ENCODE assay signal across 17 mouse cellular contexts in the genomic region with DNA sequence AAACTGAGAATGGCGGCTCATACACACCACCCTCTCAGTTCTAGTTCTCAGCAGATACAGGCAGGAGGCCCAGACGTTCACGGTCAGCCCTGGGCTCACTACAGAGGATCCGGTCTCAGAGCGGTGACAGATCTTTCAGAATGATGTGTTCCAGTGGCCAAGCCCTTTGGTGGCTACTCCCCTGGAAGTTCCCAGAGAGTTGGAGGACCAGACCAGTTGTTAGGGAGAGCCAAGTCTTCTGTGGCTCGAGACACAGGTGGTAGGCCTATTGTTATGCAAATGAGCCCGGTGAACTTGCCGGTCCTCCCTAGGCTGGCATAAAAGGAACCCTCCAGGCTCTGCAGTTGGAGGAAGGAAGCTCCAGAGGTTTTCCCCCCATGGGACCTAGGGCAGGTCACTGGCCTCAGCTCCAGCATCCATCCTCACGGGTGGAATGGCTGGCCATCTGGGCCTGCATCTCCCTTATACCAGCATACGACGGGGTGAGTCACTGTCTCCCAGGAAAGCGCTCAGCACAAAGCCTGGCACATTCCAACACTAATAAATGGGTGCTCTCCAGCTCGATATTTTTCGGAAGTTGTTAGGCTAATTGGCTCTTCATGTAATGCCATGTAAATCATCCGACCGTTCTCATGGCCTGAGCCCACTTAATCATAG. TPM values are rescaled to one million over a fixed set of nuclear protein-coding genes. Genes with fewer than 3 reads are reported as not detected.
DNase-seq lines count a peak whose midpoint lies in the region; ATAC-seq and TF ChIP-seq lines count a peak whose summit lies in the region.
"Had no signal": no experiment of that assay in that cellular context is flagged by ENCODE, and none has a peak within 500 bp of the region (broad histone marks: within the 10 kb centered on the region; RNA-seq: fewer than 3 reads in every experiment).

No protein-coding gene starts in this region.

- WGBS in midbrain, embryonic 11.5 days = 12% methylated on average over 16 of the region's 16 CpGs
- 11% methylated on average over 16 of the region's 16 CpGs for WGBS in midbrain, embryonic 15.5 days
- WGBS in embryonic facial prominence, embryonic 12.5 days = 16% methylated on average over 16 of the region's 16 CpGs

- no peaks in the 10 kb centered on the region for H3K9me3 ChIP-seq in midbrain, embryonic 11.5 days (ENCODE audit: control insufficient read depth, low read length)
- H3K9me3 ChIP-seq in midbrain, embryonic 15.5 days = no peaks in the 10 kb centered on the region
- H3K9me3 ChIP-seq in ES-Bruce4 (replicated peaks; ENCODE audit: control insufficient read depth, insufficient read depth, low read length, poor library complexity, severe bottlenecking) = no peaks in the 10 kb centered on the region
- no peaks in the 10 kb centered on the region for H3K9me3 ChIP-seq in embryonic facial prominence, embryonic 12.5 days

- TF ChIP-seq POLR2A in ES-Bruce4 (IDR thresholded peaks at IDR 0.05; ENCODE audit: insufficient read depth, low read length) = no peak

- H3K9ac ChIP-seq in midbrain, embryonic 11.5 days (ENCODE audit: low read length) = no peak overlapping the region
- H3K9ac ChIP-seq in midbrain, embryonic 15.5 days = no peak overlapping the region
- H3K9ac ChIP-seq in ES-Bruce4 (ENCODE audit: low read depth, poor library complexity, severe bottlenecking) = no peak overlapping the region
- H3K9ac ChIP-seq in embryonic facial prominence, embryonic 12.5 days = no peak overlapping the region
- H3K9ac ChIP-seq: liver, embryonic 14.5 days had no signal

- H3K36me3 ChIP-seq in midbrain, embryonic 11.5 days (ENCODE audit: control insufficient read depth, insufficient read depth, low read length) = no peaks in the 10 kb centered on the region
- no peaks in the 10 kb centered on the region for H3K36me3 ChIP-seq in midbrain, embryonic 15.5 days (replicated peaks)
- no peaks in the 10 kb centered on the region for H3K36me3 ChIP-seq in ES-Bruce4 (ENCODE audit: control insufficient read depth, insufficient read depth, low read length, poor library complexity, severe bottlenecking)
- H3K36me3 ChIP-seq in embryonic facial prominence, embryonic 12.5 days = no peaks in the 10 kb centered on the region

- H3K4me3 ChIP-seq in midbrain, embryonic 11.5 days (ENCODE audit: low read depth, low read length) = no peak overlapping the region
- no peak overlapping the region for H3K4me3 ChIP-seq in midbrain, embryonic 15.5 days
- H3K4me3 ChIP-seq in ES-Bruce4 (ENCODE audit: low read depth, low read length) = no peak overlapping the region
- no peak overlapping the region for H3K4me3 ChIP-seq in embryonic facial prominence, embryonic 12.5 days

- TF ChIP-seq CTCF in ES-Bruce4 (IDR thresholded peaks at IDR 0.05; ENCODE audit: low read depth, low read length) = no peak

- H3K27ac ChIP-seq in midbrain, embryonic 11.5 days (ENCODE audit: low read depth, low read length) = no peak overlapping the region
- H3K27ac ChIP-seq in midbrain, embryonic 15.5 days = no peak overlapping the region
- H3K27ac ChIP-seq in ES-Bruce4 (ENCODE audit: insufficient read depth, low read length) = peak overlapping the region; percentile 24; the same call in 1 of the 2 replicates
- H3K27ac ChIP-seq in embryonic facial prominence, embryonic 12.5 days = no peak overlapping the region
- H3K27ac ChIP-seq: kidney, postnatal 0 days; liver, embryonic 14.5 days; macrophage had no signal

- ATAC-seq in midbrain, embryonic 11.5 days (ENCODE audit: low FRiP score) = no peak
- no peak for ATAC-seq in midbrain, embryonic 15.5 days (replicated peaks)
- no peak for ATAC-seq in embryonic facial prominence, embryonic 12.5 days (ENCODE audit: insufficient number of reproducible peaks, insufficient read depth, low FRiP score, low TSS enrichment)
- ATAC-seq: Patski had no signal

- H3K4me1 ChIP-seq in midbrain, embryonic 11.5 days (ENCODE audit: control insufficient read depth, insufficient read depth, low read length) = peaks cover 25% of the 10 kb centered on the region
- peaks cover 25% of the 10 kb centered on the region for H3K4me1 ChIP-seq in midbrain, embryonic 15.5 days
- H3K4me1 ChIP-seq in ES-Bruce4 (ENCODE audit: control insufficient read depth, insufficient read depth, low read length) = peaks cover 6% of the 10 kb centered on the region
- peaks cover 26% of the 10 kb centered on the region for H3K4me1 ChIP-seq in embryonic facial prominence, embryonic 12.5 days

- peaks cover 27% of the 10 kb centered on the region for H3K27me3 ChIP-seq in midbrain, embryonic 11.5 days (ENCODE audit: control insufficient read depth, insufficient read depth, low read length)
- H3K27me3 ChIP-seq in midbrain, embryonic 15.5 days (replicated peaks) = peaks cover 41% of the 10 kb centered on the region
- H3K27me3 ChIP-seq in ES-Bruce4 (ENCODE audit: control insufficient read depth, insufficient read depth, low read length, poor library complexity, severe bottlenecking) = no peaks in the 10 kb centered on the region
- H3K27me3 ChIP-seq in embryonic facial prominence, embryonic 12.5 days = peaks cover 42% of the 10 kb centered on the region

- peak; percentile 31 for DNase-seq in embryo, embryonic 10 days (ENCODE audit: low spot score)
- no peak for DNase-seq in embryo, embryonic 9.5 days (ENCODE audit: extremely low spot score)
- DNase-seq in midbrain, embryonic 11.5 days (ENCODE audit: low spot score, missing footprints) = peak; percentile 86
- no peak for DNase-seq in spleen, postnatal 4 days (ENCODE audit: low spot score in 2 of 2)
- no peak for DNase-seq in c-Kit-positive CD71-positive TER-119-positive erythroid progenitor cells, embryonic 14.5 days (ENCODE audit: low spot score)
- DNase-seq: B cell, adult 2 months; cerebellum, adult 18-20 months; gastrocnemius, postnatal 36 days; right cerebral cortex, adult 18-20 months; thymus, adult 18-20 months had no signal

- H3K4me2 ChIP-seq in midbrain, embryonic 11.5 days = no peak overlapping the region
- no peak overlapping the region for H3K4me2 ChIP-seq in midbrain, embryonic 15.5 days
- 0 out of 2 replicates have a peak overlapping the region, but pooled peaks have one; percentile 11 for H3K4me2 ChIP-seq in embryonic facial prominence, embryonic 12.5 days (replicated peaks)

- peak; percentile 48; the same call in 1 of the 2 replicates for TF ChIP-seq EP300 in ES-Bruce4 (IDR thresholded peaks at IDR 0.05; ENCODE audit: insufficient read depth, low read depth, low read length)

RNA-seq across cellular contexts. Expression of a gene that starts 3.6 kb away (rescaled TPM):
- polyA plus RNA-seq in midbrain, embryonic 11.5 days (2014; fragmentation: Nextera tagmentation; extraction: Ambion mirVana) = 8.0 and 10.7 TPM in 2 replicates
- 5.1 and 5.5 TPM in 2 replicates for polyA plus RNA-seq in midbrain, embryonic 15.5 days (2015; fragmentation: Nextera tagmentation; extraction: Ambion mirVana)
- polyA plus RNA-seq in ES-Bruce4 (2011; ENCODE audit: insufficient read depth, insufficient read length, low read depth, missing spikeins) = 68.6 and 79.1 TPM in 2 replicates
- polyA plus RNA-seq in embryonic facial prominence, embryonic 12.5 days (2016; fragmentation: Nextera tagmentation; extraction: Ambion mirVana) = 6.9 and 8.8 TPM in 2 replicates

RNA-seq across cellular contexts. Expression of a gene that starts 54.6 kb away (rescaled TPM):
- polyA plus RNA-seq in midbrain, embryonic 11.5 days (2014; fragmentation: Nextera tagmentation; extraction: Ambion mirVana) = 1,013 and 1,113 TPM in 2 replicates
- 905 and 933 TPM in 2 replicates for polyA plus RNA-seq in midbrain, embryonic 15.5 days (2015; fragmentation: Nextera tagmentation; extraction: Ambion mirVana)
- 589 and 680 TPM in 2 replicates for polyA plus RNA-seq in ES-Bruce4 (2011; ENCODE audit: insufficient read depth, insufficient read length, low read depth, missing spikeins)
- polyA plus RNA-seq in embryonic facial prominence, embryonic 12.5 days (2016; fragmentation: Nextera tagmentation; extraction: Ambion mirVana) = 937 and 939 TPM in 2 replicates

Comparison
In these comparisons a context has a peak if more than half of its experiments do, and no peak if none do; other contexts are left out.
1. DNase-seq: peak in embryo, embryonic 10 days (single experiment) and midbrain, embryonic 11.5 days (single experiment); none in embryo, embryonic 9.5 days (single experiment), spleen, postnatal 4 days (0 of 2) and c-Kit-positive CD71-positive TER-119-positive erythroid progenitor cells, embryonic 14.5 days (single experiment).